Mouse (Mus musculus): ENCODE measurements at regions not wholly inside any gene's neighbourhood (a gene's known extent, or its start where the extent isn't known, plus 50 kb on each side); places are given as distances from the start of the nearest gene placed in this dataset.
"Not testable (repeated sequence)": the region's sequence is repeated elsewhere in the genome, so short reads cannot be mapped to it uniquely, and the experiment has no call there.

GRCm38 (mm10) chr6:10803383-10803782 is 1103.9 kb downstream of the Ndufa4 start:
- 73% methylated on average over 1 of the region's 1 CpGs for whole genome bisulfite sequencing
- Histone ChIP-seq H3K4me2 (replicated peaks) (no peak overlapping the region), H3K9ac (no peak overlapping the region), H3K27me3 (replicated peaks) (no peaks in the 10 kb centered on the region), H3K4me1 (replicated peaks) (no peaks in the 10 kb centered on the region), H3K27ac (no peak overlapping the region), H3K36me3 (no peaks in the 10 kb centered on the region), H3K4me3 (replicated peaks) (no peak overlapping the region), H3K9me3 (no peaks in the 10 kb centered on the region)
- ATAC-seq: no peak

GRCm38 (mm10) chr6:10758620-10759311 is 1148.5 kb downstream of the Ndufa4 start:
- Histone ChIP-seq H3K9ac (no peak overlapping the region), H3K27me3 (replicated peaks) (no peaks in the 10 kb centered on the region), H3K9me3 (no peaks in the 10 kb centered on the region), H3K27ac (peak overlapping the region; percentile 66; the same call in 1 of the 2 replicates), H3K4me3 (replicated peaks) (no peak overlapping the region), H3K4me1 (replicated peaks) (no peaks in the 10 kb centered on the region), H3K4me2 (replicated peaks) (no peak overlapping the region), H3K36me3 (no peaks in the 10 kb centered on the region)
- peak; percentile 80 for ATAC-seq
- WGBS: 45% methylated on average over 1 of the region's 1 CpGs

GRCm38 (mm10) chr6:10758051-10758450 is 1149.2 kb downstream of the Ndufa4 start:
- H3K36me3 ChIP-seq: no peaks in the 10 kb centered on the region
- no peaks in the 10 kb centered on the region for H3K9me3 ChIP-seq
- no peak overlapping the region for H3K9ac ChIP-seq
- H3K4me1 ChIP-seq (replicated peaks): no peaks in the 10 kb centered on the region
- H3K27ac ChIP-seq: no peak overlapping the region
- no peak for ATAC-seq
- H3K4me2 ChIP-seq (replicated peaks): no peak overlapping the region
- no peak overlapping the region for H3K4me3 ChIP-seq (replicated peaks)
- H3K27me3 ChIP-seq (replicated peaks): no peaks in the 10 kb centered on the region

- ATAC-seq: no peak
- WGBS: 68% methylated on average over 2 of the region's 2 CpGs
These were observed 1163.2 kb downstream of the Ndufa4 start for GRCm38 (mm10) chr6:10744056-10744455.

GRCm38 (mm10) chr6:10722566-10722965 is 1184.7 kb downstream of the Ndufa4 start:
- Histone ChIP-seq H3K9ac (no peak overlapping the region), H3K4me2 (replicated peaks) (no peak overlapping the region), H3K36me3 (no peaks in the 10 kb centered on the region), H3K9me3 (no peaks in the 10 kb centered on the region), H3K4me1 (replicated peaks) (no peaks in the 10 kb centered on the region), H3K27me3 (replicated peaks) (no peaks in the 10 kb centered on the region), H3K27ac (no peak overlapping the region), H3K4me3 (replicated peaks) (no peak overlapping the region)
- ATAC-seq: no peak
- 74% methylated on average over 1 of the region's 1 CpGs for WGBS

More at GRCm38 (mm10) chr6:10744056-10744455, 1163.2 kb downstream of the Ndufa4 start:
- H3K27me3 ChIP-seq (replicated peaks): no peaks in the 10 kb centered on the region
- no peak overlapping the region for H3K4me2 ChIP-seq (replicated peaks)
- no peaks in the 10 kb centered on the region for H3K9me3 ChIP-seq
- no peaks in the 10 kb centered on the region for H3K4me1 ChIP-seq (replicated peaks)
- no peak overlapping the region for H3K4me3 ChIP-seq (replicated peaks)
- H3K36me3 ChIP-seq: no peaks in the 10 kb centered on the region
- no peak overlapping the region for H3K9ac ChIP-seq
- H3K27ac ChIP-seq: no peak overlapping the region

- H3K36me3 ChIP-seq; H3K4me2 ChIP-seq (replicated peaks); H3K27me3 ChIP-seq (replicated peaks); H3K27ac ChIP-seq; H3K9me3 ChIP-seq; H3K9ac ChIP-seq; H3K4me3 ChIP-seq (replicated peaks); ATAC-seq; H3K4me1 ChIP-seq (replicated peaks): not testable (repeated sequence)
- 96% methylated on average over 20 of the region's 25 CpGs for WGBS
These were observed 1216.8 kb downstream of the Ndufa4 start for GRCm38 (mm10) chr6:10690526-10690925.
